Mouse (Mus musculus) ES-E14 (cell line): ENCODE data around the gene Sema6d.

ENCODE experiments used
- HCFC1 ChIP-seq: IDR thresholded peaks from 2 replicates; pipeline ENCODE4 v1.6.1; 2012; ENCODE audit warnings: low read length, inconsistent platforms, borderline replicate concordance; ENCODE audit not compliant: insufficient read depth
- MAFK ChIP-seq: IDR thresholded peaks from 2 replicates; pipeline ENCODE4 v1.6.1; 2014; ENCODE audit warnings: mild to moderate bottlenecking, low read depth, low read length, inconsistent platforms; ENCODE audit not compliant: insufficient read depth
- ZNF384 ChIP-seq: IDR thresholded peaks from 2 replicates; pipeline ENCODE4 v1.6.1; 2012; ENCODE audit warnings: low read depth, low read length, inconsistent platforms

- TF ChIP-seq MAFK (no peak), ZNF384 (no peak), HCFC1 (no peak)
These were observed 551.4 kb downstream of the Sema6d start for GRCm38 (mm10) chr2:124641194-124641558.
